Mouse (Mus musculus): ENCODE measurements around the gene Rras2. TPM values are rescaled to one million over a fixed set of nuclear protein-coding genes. Genes with fewer than 3 reads are reported as not detected.

The Rras2 gene
- polyA plus RNA-seq, 1 experiment from 2014 or later: 63.2 TPM

- no peaks in the 10 kb centered on the region for H3K36me3 ChIP-seq (ENCODE audit: control insufficient read depth, insufficient read depth, low read length)
- no peak overlapping the region for H3K4me2 ChIP-seq (ENCODE audit: low read length)
- WGBS: 66% methylated on average over 3 of the region's 3 CpGs
- no peaks in the 10 kb centered on the region for H3K9me3 ChIP-seq (ENCODE audit: control insufficient read depth, low read length)
- H3K4me1 ChIP-seq (ENCODE audit: control insufficient read depth in 2 of 2, insufficient read depth in 2 of 2, low read length in 2 of 2): peaks cover 17 to 37% of the 10 kb centered on the region in 2 experiments
- no peak overlapping the region for H3K9ac ChIP-seq (ENCODE audit: low read length)
- no peak overlapping the region for H3K4me3 ChIP-seq (ENCODE audit: control insufficient read depth in 1 of 2, insufficient read depth in 1 of 2, low read depth in 1 of 2, low read length in 2 of 2)
- no peak for ATAC-seq (ENCODE audit: insufficient number of reproducible peaks, insufficient read depth, low FRiP score, low read depth)
- H3K27ac ChIP-seq (replicated peaks in 1 of 2; ENCODE audit: control insufficient read depth in 1 of 2, insufficient read depth in 1 of 2, low read depth in 2 of 2, low read length in 2 of 2): no peak overlapping the region
- H3K27me3 ChIP-seq (ENCODE audit: control insufficient read depth, insufficient read depth, low read length): no peaks in the 10 kb centered on the region
These were observed 33.8 kb downstream of the Rras2 start for GRCm38 (mm10) chr7:114083760-114084159.

- peaks cover 16 to 32% of the 10 kb centered on the region in 2 experiments for H3K4me1 ChIP-seq (ENCODE audit: control insufficient read depth in 2 of 2, insufficient read depth in 2 of 2, low read length in 2 of 2)
- no peaks in the 10 kb centered on the region for H3K36me3 ChIP-seq (ENCODE audit: control insufficient read depth, insufficient read depth, low read length)
- H3K4me2 ChIP-seq (ENCODE audit: low read length): no peak overlapping the region
- WGBS: 86% methylated on average over 1 of the region's 2 CpGs
- no peak overlapping the region for H3K27ac ChIP-seq (replicated peaks in 1 of 2; ENCODE audit: control insufficient read depth in 1 of 2, insufficient read depth in 1 of 2, low read depth in 2 of 2, low read length in 2 of 2)
- H3K4me3 ChIP-seq (ENCODE audit: control insufficient read depth in 1 of 2, insufficient read depth in 1 of 2, low read depth in 1 of 2, low read length in 2 of 2): no peak overlapping the region
- no peaks in the 10 kb centered on the region for H3K27me3 ChIP-seq (ENCODE audit: control insufficient read depth, insufficient read depth, low read length)
- H3K9me3 ChIP-seq (ENCODE audit: control insufficient read depth, low read length): no peaks in the 10 kb centered on the region
- no peak for ATAC-seq (ENCODE audit: insufficient number of reproducible peaks, insufficient read depth, low FRiP score, low read depth)
- no peak overlapping the region for H3K9ac ChIP-seq (ENCODE audit: low read length)
These were observed 34.5 kb downstream of the Rras2 start for GRCm38 (mm10) chr7:114083088-114083487.

DNA sequence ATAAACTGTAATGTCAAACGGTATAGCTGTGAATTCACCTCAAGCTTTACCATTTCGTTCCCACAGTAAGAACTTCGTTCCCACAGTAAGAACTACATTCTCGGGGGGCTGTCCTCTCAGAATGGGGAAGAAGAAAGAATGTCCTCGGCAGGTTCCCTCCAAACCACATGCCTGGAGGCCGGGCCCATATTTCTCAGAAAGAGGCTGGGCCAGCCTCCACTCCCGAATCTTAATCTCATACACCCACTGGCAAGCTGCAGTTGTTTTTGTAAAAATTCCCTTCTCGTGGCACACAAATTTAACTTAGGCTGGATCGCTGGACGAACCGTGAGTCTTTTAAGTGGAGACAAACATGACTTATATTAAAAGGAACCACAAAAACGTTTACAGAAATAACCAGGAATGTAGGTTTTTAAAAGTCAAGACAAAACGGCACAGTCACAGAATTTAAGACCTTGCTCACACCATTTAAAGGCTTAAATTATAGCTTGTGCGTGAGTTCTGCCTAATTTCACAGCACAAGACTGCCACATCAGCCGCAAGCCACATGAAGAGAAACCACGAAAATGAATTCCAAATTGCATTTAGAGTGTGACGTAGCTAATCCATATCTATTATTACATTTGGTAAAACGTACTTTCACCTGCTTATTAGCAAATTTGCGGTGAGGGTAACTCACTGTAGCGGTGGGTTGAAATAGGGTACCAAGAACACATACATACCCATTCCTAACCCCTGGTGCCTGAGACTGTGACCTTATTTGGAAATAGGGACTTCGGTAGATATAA is 35.8 kb downstream of the Rras2 start:
- H3K27me3 ChIP-seq (ENCODE audit: control insufficient read depth, insufficient read depth, low read length): no peaks in the 10 kb centered on the region
- WGBS: 80% methylated on average over 21 of the region's 21 CpGs
- no peak overlapping the region for H3K4me2 ChIP-seq (ENCODE audit: low read length)
- no peak overlapping the region for H3K4me3 ChIP-seq (ENCODE audit: control insufficient read depth in 1 of 2, insufficient read depth in 1 of 2, low read depth in 1 of 2, low read length in 2 of 2)
- H3K36me3 ChIP-seq (ENCODE audit: control insufficient read depth, insufficient read depth, low read length): no peaks in the 10 kb centered on the region
- ATAC-seq (ENCODE audit: insufficient number of reproducible peaks, insufficient read depth, low FRiP score, low read depth): no peak
- peaks cover 11 to 21% of the 10 kb centered on the region in 2 experiments for H3K4me1 ChIP-seq (ENCODE audit: control insufficient read depth in 2 of 2, insufficient read depth in 2 of 2, low read length in 2 of 2)
- H3K27ac ChIP-seq (replicated peaks in 1 of 2; ENCODE audit: control insufficient read depth in 1 of 2, insufficient read depth in 1 of 2, low read depth in 2 of 2, low read length in 2 of 2): no peak overlapping the region
- H3K9me3 ChIP-seq (ENCODE audit: control insufficient read depth, low read length): no peaks in the 10 kb centered on the region
- no peak overlapping the region for H3K9ac ChIP-seq (ENCODE audit: low read length)

DNA sequence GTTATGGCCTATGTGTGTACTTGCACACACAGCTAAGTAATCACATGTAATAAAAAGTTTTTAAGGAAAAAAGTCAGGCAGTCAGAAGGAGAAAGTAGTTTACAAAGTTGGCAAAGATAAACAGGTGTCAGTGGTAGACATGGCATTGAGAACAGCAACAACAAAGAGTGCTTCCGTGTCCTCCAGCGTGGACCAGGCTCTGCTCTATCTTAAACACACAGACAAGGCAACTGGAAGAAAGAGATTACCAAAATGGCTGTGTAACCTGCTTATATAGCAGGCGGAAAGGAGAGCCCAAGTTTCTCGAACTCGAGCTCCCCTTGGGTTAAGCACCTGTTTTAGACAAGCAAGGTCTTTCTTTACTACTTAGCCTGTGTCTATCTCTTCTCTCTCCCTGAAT is 37.3 kb downstream of the Rras2 start:
- Histone ChIP-seq H3K4me1 (ENCODE audit: control insufficient read depth in 2 of 2, insufficient read depth in 2 of 2, low read length in 2 of 2) (peaks cover 5 to 16% of the 10 kb centered on the region in 2 experiments; a peak in 2 of 4 replicates), H3K4me3 (ENCODE audit: control insufficient read depth in 1 of 2, insufficient read depth in 1 of 2, low read depth in 1 of 2, low read length in 2 of 2) (no peak overlapping the region), H3K9me3 (ENCODE audit: control insufficient read depth, low read length) (no peaks in the 10 kb centered on the region), H3K36me3 (ENCODE audit: control insufficient read depth, insufficient read depth, low read length) (no peaks in the 10 kb centered on the region), H3K27me3 (ENCODE audit: control insufficient read depth, insufficient read depth, low read length) (no peaks in the 10 kb centered on the region), H3K27ac (replicated peaks in 1 of 2; ENCODE audit: control insufficient read depth in 1 of 2, insufficient read depth in 1 of 2, low read depth in 2 of 2, low read length in 2 of 2) (no peak overlapping the region), H3K4me2 (ENCODE audit: low read length) (no peak overlapping the region), H3K9ac (ENCODE audit: low read length) (no peak overlapping the region)
- ATAC-seq (ENCODE audit: insufficient number of reproducible peaks, insufficient read depth, low FRiP score, low read depth): no peak
- 77% methylated on average over 5 of the region's 5 CpGs for WGBS

GRCm38 (mm10) chr7:114079343-114079742 is 38.2 kb downstream of the Rras2 start:
- H3K9me3 ChIP-seq (ENCODE audit: control insufficient read depth, low read length): no peaks in the 10 kb centered on the region
- 92% methylated on average over 4 of the region's 4 CpGs for WGBS
- H3K27ac ChIP-seq (replicated peaks in 1 of 2; ENCODE audit: control insufficient read depth in 1 of 2, insufficient read depth in 1 of 2, low read depth in 2 of 2, low read length in 2 of 2): no peak overlapping the region
- no peak overlapping the region for H3K4me2 ChIP-seq (ENCODE audit: low read length)
- no peaks in the 10 kb centered on the region for H3K27me3 ChIP-seq (ENCODE audit: control insufficient read depth, insufficient read depth, low read length)
- peaks cover 5 to 16% of the 10 kb centered on the region in 2 experiments; a peak in 2 of 4 replicates for H3K4me1 ChIP-seq (ENCODE audit: control insufficient read depth in 2 of 2, insufficient read depth in 2 of 2, low read length in 2 of 2)
- ATAC-seq (ENCODE audit: insufficient number of reproducible peaks, insufficient read depth, low FRiP score, low read depth): no peak
- H3K4me3 ChIP-seq (ENCODE audit: control insufficient read depth in 1 of 2, insufficient read depth in 1 of 2, low read depth in 1 of 2, low read length in 2 of 2): no peak overlapping the region
- H3K36me3 ChIP-seq (ENCODE audit: control insufficient read depth, insufficient read depth, low read length): no peaks in the 10 kb centered on the region
- H3K9ac ChIP-seq (ENCODE audit: low read length): no peak overlapping the region

DNA sequence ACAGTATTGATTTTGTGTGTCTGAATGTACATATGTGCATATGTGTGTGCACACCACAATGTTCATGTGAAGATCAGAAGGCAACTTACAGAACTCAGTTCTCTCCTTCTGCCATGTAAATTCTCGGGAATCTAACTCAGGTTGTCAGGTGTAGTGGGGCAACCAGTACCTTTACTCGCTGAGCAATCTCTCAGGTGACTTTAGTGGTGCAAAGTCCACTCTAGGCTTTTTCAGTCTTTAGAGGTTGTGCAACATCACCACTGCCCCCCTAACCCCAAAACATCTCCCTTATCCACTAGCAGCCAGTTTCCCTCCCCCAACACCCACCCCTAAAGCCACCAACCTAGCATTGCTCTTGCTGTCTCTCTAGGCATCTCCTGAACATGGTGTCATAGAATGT is 43.0 kb downstream of the Rras2 start:
- H3K4me3 ChIP-seq (ENCODE audit: control insufficient read depth in 1 of 2, insufficient read depth in 1 of 2, low read depth in 1 of 2, low read length in 2 of 2): no peak overlapping the region
- no peak overlapping the region for H3K27ac ChIP-seq (replicated peaks in 1 of 2; ENCODE audit: control insufficient read depth in 1 of 2, insufficient read depth in 1 of 2, low read depth in 2 of 2, low read length in 2 of 2)
- no peaks in the 10 kb centered on the region for H3K27me3 ChIP-seq (ENCODE audit: control insufficient read depth, insufficient read depth, low read length)
- peaks cover 15 to 21% of the 10 kb centered on the region in 2 experiments for H3K4me1 ChIP-seq (ENCODE audit: control insufficient read depth in 2 of 2, insufficient read depth in 2 of 2, low read length in 2 of 2)
- no peak for ATAC-seq (ENCODE audit: insufficient number of reproducible peaks, insufficient read depth, low FRiP score, low read depth)
- H3K9ac ChIP-seq (ENCODE audit: low read length): no peak overlapping the region
- WGBS: 87% methylated on average over 2 of the region's 2 CpGs
- H3K4me2 ChIP-seq (ENCODE audit: low read length): no peak overlapping the region
- H3K9me3 ChIP-seq (ENCODE audit: control insufficient read depth, low read length): no peaks in the 10 kb centered on the region
- no peaks in the 10 kb centered on the region for H3K36me3 ChIP-seq (ENCODE audit: control insufficient read depth, insufficient read depth, low read length)

DNA sequence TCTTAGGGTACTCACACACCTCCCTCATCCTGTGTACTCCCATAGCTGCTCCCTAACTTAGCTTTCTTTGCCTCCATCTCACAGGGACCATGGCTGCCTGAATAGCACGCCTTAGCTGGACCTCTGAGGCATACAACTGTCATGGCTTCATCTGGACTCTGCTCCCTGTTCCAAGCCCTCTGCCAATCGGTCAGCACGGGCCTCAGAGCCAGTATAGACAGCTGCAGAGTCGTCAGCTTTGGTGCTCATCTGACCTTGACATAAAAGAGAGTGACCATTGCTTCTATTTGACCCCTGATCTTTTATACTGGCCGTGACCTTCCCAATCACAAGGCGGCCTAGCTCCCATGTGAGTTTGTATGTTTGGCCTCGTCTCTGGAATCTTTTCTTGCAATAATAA is 43.4 kb downstream of the Rras2 start:
- H3K27me3 ChIP-seq (ENCODE audit: control insufficient read depth, insufficient read depth, low read length): no peaks in the 10 kb centered on the region
- no peak overlapping the region for H3K9ac ChIP-seq (ENCODE audit: low read length)
- H3K27ac ChIP-seq (replicated peaks in 1 of 2; ENCODE audit: control insufficient read depth in 1 of 2, insufficient read depth in 1 of 2, low read depth in 2 of 2, low read length in 2 of 2): no peak overlapping the region
- WGBS: 77% methylated on average over 7 of the region's 7 CpGs
- H3K4me2 ChIP-seq (ENCODE audit: low read length): no peak overlapping the region
- H3K4me1 ChIP-seq (ENCODE audit: control insufficient read depth in 2 of 2, insufficient read depth in 2 of 2, low read length in 2 of 2): peaks cover 15 to 18% of the 10 kb centered on the region in 2 experiments
- H3K36me3 ChIP-seq (ENCODE audit: control insufficient read depth, insufficient read depth, low read length): no peaks in the 10 kb centered on the region
- H3K9me3 ChIP-seq (ENCODE audit: control insufficient read depth, low read length): no peaks in the 10 kb centered on the region
- ATAC-seq (ENCODE audit: insufficient number of reproducible peaks, insufficient read depth, low FRiP score, low read depth): no peak
- no peak overlapping the region for H3K4me3 ChIP-seq (ENCODE audit: control insufficient read depth in 1 of 2, insufficient read depth in 1 of 2, low read depth in 1 of 2, low read length in 2 of 2)

Data from heart, embryonic 14.5 days (tissue).